Mouse (Mus musculus) E14TG2a.4 (cell line): ENCODE measurements around the gene Gorasp2.
A peak's percentile ranks its signal among the peaks of the same experiment; 100 is the strongest.

Experiments used
- CTCF ChIP-seq: conservative IDR thresholded peaks from 2 replicates; pipeline ENCODE4 v1.5.1; 2014; ENCODE audit warnings: low read length
- NANOG ChIP-seq: IDR thresholded peaks from 2 replicates; pipeline ENCODE4 v1.6.1; 2014; ENCODE audit warnings: borderline replicate concordance, low read length, mixed read lengths
- POU5F1 ChIP-seq: IDR thresholded peaks from 2 replicates; pipeline ENCODE4 v1.6.1; 2014; ENCODE audit warnings: low read length, borderline replicate concordance

DNA sequence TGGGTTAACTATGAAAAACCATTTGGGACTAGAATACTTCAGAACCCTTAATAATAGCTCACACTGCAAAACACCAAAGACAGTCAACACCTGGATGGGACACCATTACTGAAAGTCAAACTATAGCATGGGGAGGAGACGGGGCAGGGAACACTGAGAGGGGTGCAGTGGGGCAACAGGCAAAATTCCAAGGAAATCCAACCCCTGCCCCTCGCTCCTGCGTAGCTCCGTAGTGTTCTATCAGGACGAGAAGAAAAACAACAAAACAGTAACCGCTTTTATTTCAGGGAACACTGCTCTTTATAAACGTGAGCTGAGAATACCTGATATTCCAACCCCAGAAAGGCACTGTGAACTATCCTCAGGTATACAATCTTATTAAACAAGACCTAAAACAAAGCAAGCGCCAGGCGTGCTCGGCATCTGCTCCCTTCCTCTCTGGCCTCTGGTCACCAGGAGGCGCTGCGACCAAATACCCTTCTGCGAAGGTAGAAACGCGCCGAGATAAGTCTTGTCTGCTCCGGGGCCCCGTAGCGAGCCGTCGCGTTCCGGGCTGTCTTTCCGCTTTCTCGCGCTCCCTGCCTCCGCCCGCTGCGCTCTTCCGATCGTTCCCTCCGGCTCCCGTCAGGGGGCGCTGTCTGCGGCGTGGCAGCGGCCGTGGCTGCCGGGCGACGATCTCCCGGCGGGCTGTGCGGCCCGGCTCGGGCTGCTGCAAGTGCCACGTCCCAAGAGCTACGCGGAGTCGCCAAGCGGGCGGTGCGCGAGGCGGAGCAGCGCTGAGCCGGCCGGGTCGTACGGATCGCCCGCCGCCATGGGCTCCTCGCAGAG, at the start of gene Gorasp2:
- TF ChIP-seq CTCF, result peak; percentile 80
- TF ChIP-seq POU5F1, result no peak
- no peak for TF ChIP-seq NANOG
